Mouse (Mus musculus) left cerebral cortex, adult 8-10 months (tissue): Measurements from ENCODE around the gene Snrpa1. TPM values are rescaled to one million over a fixed set of nuclear protein-coding genes. Genes with fewer than 3 reads are reported as not detected.
"Not testable (repeated sequence)": the region's sequence is repeated elsewhere in the genome, so short reads cannot be mapped to it uniquely, and the experiment has no call there.

Experiments
- DNase-seq, 2 experiments: peaks; one replicate each; pipeline ENCODE4 v3.0.0; 2022; ENCODE audit warnings: low spot score in 2 of 2
- total RNA-seq, 4 experiments: library from RNA; stranded (reverse); gene quantifications; 2 replicates each; pipeline ENCODE4 v1.2.4; 2022

Snrpa1 gene
- 10 to 100 TPM; 34.2 to 38.0 (median 35.9) TPM for total RNA-seq

GRCm38 (mm10) chr7:66058703-66059102, at the start of gene Snrpa1:
Gene Snrpa1, plus strand, starts transcription at chr7:66059003.
- DNase-seq: no peak

DNA sequence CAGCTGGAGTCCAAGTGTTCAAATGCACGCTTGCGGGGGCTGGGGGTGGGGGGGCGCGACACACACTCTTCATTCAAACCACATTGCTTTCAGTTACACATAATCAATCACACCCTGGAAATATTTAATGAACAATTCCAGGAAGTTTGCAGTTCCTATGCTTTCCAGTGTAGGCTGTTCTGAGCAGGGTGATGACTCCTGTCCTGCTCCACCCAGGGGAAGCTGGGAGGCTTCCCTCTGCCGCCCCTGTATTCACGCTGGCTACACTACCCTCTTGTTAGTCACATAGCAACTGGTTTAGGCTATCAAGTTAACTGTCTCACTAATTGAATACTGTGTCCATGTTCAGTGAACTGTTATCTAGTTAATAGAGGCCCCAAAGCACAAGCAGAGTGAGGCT, 48.3 kb upstream of the Snrpa1 start:
- DNase-seq: no peak

DNA sequence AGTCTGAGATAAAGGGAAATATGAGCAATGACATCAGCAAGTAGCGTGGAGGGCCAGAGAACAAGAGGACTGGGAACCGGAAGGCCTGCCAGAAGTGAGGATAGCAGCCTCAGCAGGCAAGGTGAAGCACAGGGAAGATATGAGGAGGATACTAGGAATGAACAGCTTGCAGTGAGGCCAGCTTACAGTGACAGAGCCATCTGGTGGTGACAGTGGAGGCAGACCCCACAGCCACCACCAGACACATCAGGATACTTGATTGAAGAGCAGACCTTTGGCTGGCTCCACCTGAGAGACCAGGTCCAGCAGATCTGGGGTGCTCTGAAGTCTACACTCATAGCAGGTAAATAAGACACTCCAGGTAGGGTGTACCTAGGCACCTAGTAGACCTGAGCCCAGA, 31.1 kb upstream of the Snrpa1 start:
- DNase-seq: no peak

- DNase-seq: no peak
Observed at GRCm38 (mm10) chr7:66028766-66029512, 29.9 kb upstream of the Snrpa1 start.

DNA sequence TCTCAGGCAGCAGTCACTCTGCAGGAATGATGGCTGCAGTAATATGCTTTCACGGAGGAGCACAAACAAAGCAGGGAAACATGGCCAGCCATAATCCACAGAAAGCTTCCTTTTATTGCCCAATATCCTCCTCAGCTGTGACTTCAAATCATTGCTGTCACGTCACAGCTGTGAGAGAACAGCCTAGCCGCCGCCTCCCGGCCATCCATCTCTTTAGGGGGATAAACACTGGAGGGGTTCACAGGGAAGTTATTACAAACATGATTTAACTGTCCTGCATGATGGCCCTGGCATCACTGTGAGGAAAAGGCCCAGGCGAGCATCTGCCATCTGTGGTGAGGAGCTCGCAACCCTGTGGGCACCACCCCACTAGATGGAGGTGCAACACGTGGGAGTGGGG, 22.0 kb upstream of the Snrpa1 start:
- no peak for DNase-seq

DNA sequence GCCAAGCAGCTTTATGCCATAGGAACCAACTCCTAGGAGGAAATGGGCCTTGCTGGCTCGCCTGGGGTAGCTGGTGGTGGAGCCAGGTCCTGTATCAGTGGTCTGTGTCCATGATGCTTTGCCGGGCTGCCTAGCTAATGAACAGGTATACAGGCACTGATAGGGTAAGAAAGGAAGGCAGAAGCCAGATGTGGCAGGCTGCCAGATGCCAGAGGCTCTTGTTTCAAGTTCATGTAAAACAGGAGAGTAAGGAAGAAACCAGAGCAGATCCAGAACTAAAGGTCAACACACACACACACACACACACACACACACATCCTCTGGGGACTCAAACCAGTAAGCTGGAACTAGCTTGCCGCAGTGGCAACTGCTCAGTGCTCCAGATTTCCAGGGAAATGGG, 20.5 kb upstream of the Snrpa1 start:
- DNase-seq: no peak

- no peak for DNase-seq
Observed at GRCm38 (mm10) chr7:66038730-66039129, 20.1 kb upstream of the Snrpa1 start.

- DNase-seq: no peak
Observed at GRCm38 (mm10) chr7:66040026-66040814, 18.6 kb upstream of the Snrpa1 start.

DNA sequence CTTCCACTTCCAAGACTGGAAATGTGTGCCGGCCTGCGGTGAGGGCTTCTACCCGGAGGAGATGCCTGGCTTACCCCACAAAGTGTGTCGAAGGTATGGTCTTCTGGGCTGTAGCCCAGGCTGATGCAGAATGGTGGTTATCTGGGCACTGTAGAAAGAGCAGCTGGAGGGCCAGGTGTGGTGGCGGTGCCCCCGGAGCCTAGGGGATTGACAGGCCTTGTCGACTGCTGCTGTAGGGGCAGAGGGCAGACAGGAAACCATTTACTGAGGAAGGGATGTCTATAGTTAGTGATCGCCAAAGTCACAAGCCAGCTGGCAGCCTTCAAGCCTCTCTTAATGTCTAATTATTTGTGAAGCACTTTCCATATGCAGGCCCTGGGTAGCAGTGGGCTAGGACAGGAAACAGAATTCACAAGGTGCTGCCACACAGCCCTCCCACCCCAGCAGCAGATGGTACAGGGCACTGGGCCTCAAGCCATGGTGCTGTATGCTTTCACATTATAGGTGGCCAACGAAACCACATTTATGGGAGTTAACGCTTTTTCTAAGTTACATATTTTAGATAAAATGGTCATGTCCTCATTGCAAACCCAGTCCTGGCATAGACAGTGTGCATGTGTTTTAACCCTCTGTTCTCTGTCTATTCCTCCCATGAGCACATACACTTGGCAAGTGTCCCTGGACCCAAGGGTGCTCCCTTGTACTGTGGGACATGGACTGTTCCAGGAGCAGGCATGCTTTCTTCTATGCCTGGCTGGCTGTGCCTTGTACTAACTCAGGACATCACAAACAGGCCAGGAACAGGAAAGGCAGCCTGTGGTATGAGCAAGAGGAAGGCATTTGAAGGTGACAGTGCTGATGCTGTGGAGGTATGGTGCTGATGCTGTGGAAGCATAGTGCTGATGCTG, 15.0 kb upstream of the Snrpa1 start, which contains the start of gene Gm45213:
Gm45213 (plus strand) TSS at position 51 of the 908 bp plus-strand sequence.
- DNase-seq: no peak

DNA sequence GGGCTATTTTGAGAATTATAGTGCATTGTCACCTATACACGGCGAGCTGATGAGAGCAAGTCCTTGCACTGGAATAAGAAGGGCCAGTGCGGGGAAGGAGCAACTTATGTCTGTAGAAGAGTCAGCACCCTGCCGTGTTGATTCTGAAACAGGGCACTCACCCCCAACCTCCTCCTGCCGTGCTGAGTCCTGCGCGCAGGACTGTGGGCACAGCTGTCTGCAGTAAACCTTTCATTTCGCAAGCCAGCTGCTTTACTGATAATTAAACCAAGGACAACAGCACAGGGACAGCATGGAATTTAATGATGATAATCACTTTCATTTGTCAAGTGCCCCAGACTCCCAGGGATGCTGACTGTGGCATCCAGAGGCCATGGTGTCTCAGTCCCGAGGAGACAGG, 14.2 kb upstream of the Snrpa1 start:
- DNase-seq: no peak

DNA sequence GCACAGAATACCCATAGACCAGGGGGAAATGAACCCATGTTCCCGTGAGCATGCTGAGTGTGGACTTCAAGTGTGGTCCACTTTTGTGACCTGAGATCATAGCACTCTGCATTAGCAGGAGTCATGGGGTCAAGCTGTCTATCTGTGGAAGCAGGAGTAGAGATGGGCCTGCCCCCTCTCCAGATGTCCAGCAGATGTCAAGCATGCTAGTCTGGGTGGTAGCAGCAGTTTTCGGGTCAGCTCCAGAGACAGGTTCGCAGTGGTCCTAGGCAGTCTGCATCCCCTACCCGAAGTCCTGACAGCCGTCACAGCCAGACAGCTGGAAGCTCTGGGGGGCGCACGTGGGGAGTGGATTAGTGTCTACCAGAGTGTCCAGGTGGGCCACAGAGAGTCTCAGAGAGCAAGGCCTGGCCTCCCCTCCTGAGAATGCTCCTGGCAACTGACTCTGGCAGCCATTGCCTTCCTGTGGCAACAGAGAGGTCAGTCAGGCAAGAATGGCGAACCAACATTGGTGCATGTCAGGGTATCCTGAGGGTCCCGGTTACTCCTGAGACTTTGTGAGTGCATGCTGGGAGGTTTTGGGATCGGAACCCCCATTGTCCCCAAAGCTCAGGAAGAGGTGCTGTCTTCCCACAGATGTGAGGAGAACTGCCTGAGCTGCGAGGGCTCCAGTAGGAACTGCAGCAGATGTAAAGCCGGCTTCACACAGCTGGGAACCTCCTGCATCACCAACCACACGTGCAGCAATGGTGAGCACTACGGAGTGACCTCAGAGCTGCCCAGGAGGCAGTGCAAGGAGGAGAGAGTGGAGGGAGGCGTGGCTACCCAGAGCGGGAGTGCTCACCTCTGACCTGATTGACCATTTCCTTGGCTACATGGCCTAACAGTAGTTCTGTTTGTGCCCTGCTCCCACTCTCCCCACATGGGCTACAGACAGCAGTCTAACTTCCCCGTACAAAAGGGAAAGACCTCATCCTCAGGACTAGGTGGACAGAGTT, 11.6 kb upstream of the Snrpa1 start:
- DNase-seq: no peak

- DNase-seq: no peak
Observed at GRCm38 (mm10) chr7:66047975-66048374, 10.8 kb upstream of the Snrpa1 start.

GRCm38 (mm10) chr7:66048446-66049230, 10.2 kb upstream of the Snrpa1 start:
- DNase-seq: no peak

- DNase-seq: no peak
Observed at GRCm38 (mm10) chr7:66053946-66054483, 4.8 kb upstream of the Snrpa1 start.

DNA sequence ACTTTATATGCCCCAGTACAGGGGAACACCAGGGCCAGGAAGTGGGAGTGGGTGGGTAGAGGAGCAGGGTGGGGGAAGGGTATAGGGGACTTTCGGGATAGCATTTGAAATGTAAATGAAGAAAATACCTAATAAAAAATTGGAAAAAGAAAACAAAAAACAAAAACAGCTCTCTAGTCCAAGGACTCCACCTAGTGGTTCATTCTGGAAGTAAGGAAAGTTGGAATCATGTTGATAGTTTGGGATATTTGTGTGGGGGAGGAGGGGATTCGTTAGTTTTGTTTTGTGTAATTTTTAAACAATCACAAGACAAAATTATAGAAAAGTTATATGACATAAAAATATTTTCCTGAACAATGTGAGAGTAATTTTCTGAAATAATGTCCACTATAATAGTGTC, 3.4 kb upstream of the Snrpa1 start:
- DNase-seq: not testable (repeated sequence)

- peak; percentile 62 to 77 for DNase-seq
Observed at GRCm38 (mm10) chr7:66060066-66060956, 1.5 kb downstream of the Snrpa1 start.

GRCm38 (mm10) chr7:66061057-66061456, 2.3 kb downstream of the Snrpa1 start:
- DNase-seq: no peak

- no peak for DNase-seq
Observed at GRCm38 (mm10) chr7:66076411-66076810, 17.6 kb downstream of the Snrpa1 start.
